9 mouse cellular contexts compared by ENCODE assay signal in the genomic region with DNA sequence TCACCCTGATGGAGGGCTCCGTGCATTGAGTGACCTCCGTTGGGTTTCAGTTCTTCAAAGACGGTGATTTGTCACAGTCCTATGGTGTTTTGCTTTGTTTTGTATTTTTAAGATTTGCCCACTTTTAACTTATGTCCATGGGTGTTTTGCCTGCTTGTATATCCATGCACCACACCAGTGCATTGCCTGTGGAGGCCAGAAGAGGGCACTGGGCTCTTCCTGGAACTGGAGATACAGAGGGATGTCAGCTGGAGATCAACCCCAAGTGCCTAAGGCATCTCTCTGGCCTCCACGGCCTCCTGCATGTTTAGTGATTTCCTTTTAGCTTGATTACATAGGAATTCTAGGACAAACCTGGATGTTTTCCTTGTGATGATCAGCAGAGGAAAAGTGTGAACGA. TPM values are rescaled to one million over a fixed set of nuclear protein-coding genes. Genes with fewer than 3 reads are reported as not detected.
DNase-seq lines count a peak whose midpoint lies in the region; ATAC-seq and TF ChIP-seq lines count a peak whose summit lies in the region.
"Had no signal": no experiment of that assay in that cellular context is flagged by ENCODE, and none has a peak within 500 bp of the region (broad histone marks: within the 10 kb centered on the region; RNA-seq: fewer than 3 reads in every experiment).

No protein-coding gene starts in this region.

- WGBS in embryonic facial prominence, embryonic 11.5 days: 69% methylated on average over 5 of the region's 5 CpGs
- 74% methylated on average over 5 of the region's 5 CpGs for WGBS in embryonic facial prominence, embryonic 10.5 days
- 74% methylated on average over 5 of the region's 5 CpGs for WGBS in small intestine, adult 2 months

- H3K4me3 ChIP-seq in embryonic facial prominence, embryonic 11.5 days (ENCODE audit: low read depth, low read length): no peak overlapping the region
- no peak overlapping the region for H3K4me3 ChIP-seq in embryonic facial prominence, embryonic 10.5 days
- no peak overlapping the region for H3K4me3 ChIP-seq in small intestine, adult 2 months (ENCODE audit: low read depth, low read length)

- peak; percentile 64; the same call in 1 of the 2 replicates for TF ChIP-seq CTCF in small intestine, adult 2 months (IDR thresholded peaks at IDR 0.05; ENCODE audit: extremely low read depth, insufficient read length, insufficient replicate concordance, low read depth, low read length)

- no peaks in the 10 kb centered on the region for H3K4me1 ChIP-seq in embryonic facial prominence, embryonic 11.5 days (ENCODE audit: control insufficient read depth, insufficient read depth, low read length)
- no peaks in the 10 kb centered on the region for H3K4me1 ChIP-seq in embryonic facial prominence, embryonic 10.5 days
- no peaks in the 10 kb centered on the region for H3K4me1 ChIP-seq in small intestine, adult 2 months (ENCODE audit: control insufficient read depth, insufficient read depth, insufficient read length, low read length)

- no peaks in the 10 kb centered on the region for H3K9me3 ChIP-seq in embryonic facial prominence, embryonic 11.5 days (replicated peaks; ENCODE audit: control insufficient read depth, low read length)
- H3K9me3 ChIP-seq in embryonic facial prominence, embryonic 10.5 days: no peaks in the 10 kb centered on the region

- ATAC-seq in embryonic facial prominence, embryonic 11.5 days (replicated peaks; ENCODE audit: insufficient number of reproducible peaks, low FRiP score, low TSS enrichment, low read depth): no peak
- ATAC-seq in hematopoietic stem cell, adult 5-6 weeks (replicated peaks in 1 of 2; ENCODE audit: insufficient read depth in 1 of 2, low FRiP score in 2 of 2, low TSS enrichment in 1 of 2, low read depth in 1 of 2, poor library complexity in 2 of 2, severe bottlenecking in 2 of 2): peak; percentile 53 to 64; a peak in 2 of 4 replicates

- H3K36me3 ChIP-seq in embryonic facial prominence, embryonic 11.5 days (replicated peaks; ENCODE audit: control insufficient read depth, insufficient read depth, low read depth, low read length): no peaks in the 10 kb centered on the region
- H3K36me3 ChIP-seq in embryonic facial prominence, embryonic 10.5 days (replicated peaks): no peaks in the 10 kb centered on the region
- no peaks in the 10 kb centered on the region for H3K36me3 ChIP-seq in small intestine, adult 2 months (ENCODE audit: control insufficient read depth, insufficient read depth, low read length)

- TF ChIP-seq POLR2A in small intestine, adult 2 months (IDR thresholded peaks at IDR 0.05; ENCODE audit: low read depth, low read length): no peak

- H3K27ac ChIP-seq in embryonic facial prominence, embryonic 11.5 days (replicated peaks; ENCODE audit: low read depth, low read length): no peak overlapping the region
- no peak overlapping the region for H3K27ac ChIP-seq in embryonic facial prominence, embryonic 10.5 days (replicated peaks)
- H3K27ac ChIP-seq in small intestine, adult 2 months (ENCODE audit: insufficient read depth, low read depth, low read length): no peak overlapping the region

- peak; percentile 18 for DNase-seq in embryonic facial prominence, embryonic 11.5 days (ENCODE audit: low spot score)
- DNase-seq in embryonic facial prominence, embryonic 10.5 days (ENCODE audit: low spot score): no peak
- peak; percentile 12 for DNase-seq in retina, postnatal 1 day
- DNase-seq in retina, embryonic 14.5 days (ENCODE audit: low spot score): no peak
- DNase-seq in urinary bladder, adult 18-20 months (ENCODE audit: low spot score in 2 of 2): no peak
- DNase-seq in spleen, postnatal 36 days (ENCODE audit: low spot score in 2 of 2): no peak
- DNase-seq: heart, adult 18-20 months had no signal

- H3K9ac ChIP-seq in embryonic facial prominence, embryonic 11.5 days (replicated peaks; ENCODE audit: low read length): no peak overlapping the region

- H3K4me2 ChIP-seq in embryonic facial prominence, embryonic 11.5 days (ENCODE audit: low read depth, low read length): no peak overlapping the region

- no peaks in the 10 kb centered on the region for H3K27me3 ChIP-seq in embryonic facial prominence, embryonic 11.5 days (ENCODE audit: control insufficient read depth, insufficient read depth, low read length)
- H3K27me3 ChIP-seq in embryonic facial prominence, embryonic 10.5 days (replicated peaks; ENCODE audit: low read depth, poor library complexity, severe bottlenecking): no peaks in the 10 kb centered on the region
- no peaks in the 10 kb centered on the region for H3K27me3 ChIP-seq in small intestine, adult 2 months (ENCODE audit: control insufficient read depth, insufficient read depth, low read length)

RNA-seq across cellular contexts. Expression of gene Tbc1d1, which starts 19.8 kb away (rescaled TPM):
- 29.5 and 30.4 TPM in 2 replicates for polyA plus RNA-seq in embryonic facial prominence, embryonic 11.5 days (2014; fragmentation: Nextera tagmentation; extraction: Ambion mirVana)
- 32.9 TPM in 2 replicates for polyA plus RNA-seq in embryonic facial prominence, embryonic 10.5 days (2016; fragmentation: Nextera tagmentation; extraction: Ambion mirVana)
- total RNA-seq in hematopoietic stem cell, adult 5-6 weeks (2017): 27.3 and 31.5 TPM in 2 replicates
- 7.2 and 14.0 TPM in 2 replicates for polyA plus RNA-seq in small intestine, adult 2 months (2012; rRNA removed)

RNA-seq across cellular contexts. Expression of gene Pgm2, which starts 43.6 kb away (rescaled TPM):
- polyA plus RNA-seq in embryonic facial prominence, embryonic 11.5 days (2014; fragmentation: Nextera tagmentation; extraction: Ambion mirVana): 35.2 and 35.6 TPM in 2 replicates
- polyA plus RNA-seq in embryonic facial prominence, embryonic 10.5 days (2016; fragmentation: Nextera tagmentation; extraction: Ambion mirVana): 26.3 and 27.0 TPM in 2 replicates
- total RNA-seq in hematopoietic stem cell, adult 5-6 weeks (2017): 33.4 and 35.9 TPM in 2 replicates
- polyA plus RNA-seq in small intestine, adult 2 months (2012; rRNA removed): 26.9 and 82.8 TPM in 2 replicates

Comparison
In these comparisons a context has a peak if more than half of its experiments do, and no peak if none do; other contexts are left out.
1. DNase-seq: peak in embryonic facial prominence, embryonic 11.5 days (single experiment) and retina, postnatal 1 day (single experiment); none in embryonic facial prominence, embryonic 10.5 days (single experiment), retina, embryonic 14.5 days (single experiment), urinary bladder, adult 18-20 months (0 of 2) and spleen, postnatal 36 days (0 of 2).